Mouse (Mus musculus): ENCODE results near the gene Nrxn3. TPM values are rescaled to one million over a fixed set of nuclear protein-coding genes. Genes with fewer than 3 reads are reported as not detected.

Gene Nrxn3
- polyA plus RNA-seq, 1 experiment from 2014 or later: 5.2 TPM

DNA sequence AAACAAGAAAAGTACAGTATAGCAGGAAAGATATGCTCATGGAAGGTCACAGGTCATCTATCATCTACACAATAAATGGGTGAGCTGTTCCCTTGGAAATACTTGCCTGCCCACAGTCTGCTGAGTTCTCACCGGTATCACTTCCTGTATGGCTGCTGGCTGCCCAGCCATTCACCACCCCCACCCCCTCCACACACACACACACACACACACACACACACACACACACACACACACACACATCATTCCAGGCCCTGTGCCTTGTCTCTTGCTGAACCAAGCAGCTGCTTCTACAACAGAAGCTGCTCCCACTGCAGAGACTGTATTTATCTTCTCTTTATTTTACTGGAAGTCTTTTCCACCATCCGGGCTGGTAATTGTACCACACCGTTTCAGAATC, 1338.6 kb downstream of the Nrxn3 start:
- H3K27ac ChIP-seq (ENCODE audit: low read depth, low read length): no peak overlapping the region
- no peaks in the 10 kb centered on the region for H3K27me3 ChIP-seq (ENCODE audit: control insufficient read depth, insufficient read depth, low read length)
- no peak overlapping the region for H3K4me2 ChIP-seq (replicated peaks; ENCODE audit: low read depth, low read length)
- ATAC-seq (ENCODE audit: low FRiP score, low TSS enrichment): 0 out of 2 replicates have a peak, but pooled peaks have one; percentile 16
- H3K9me3 ChIP-seq (ENCODE audit: control insufficient read depth, low read length): no peaks in the 10 kb centered on the region
- H3K9ac ChIP-seq (ENCODE audit: low read depth, low read length): no peak overlapping the region
- no peaks in the 10 kb centered on the region for H3K36me3 ChIP-seq (ENCODE audit: control insufficient read depth, insufficient read depth, low read length)
- WGBS: 13% methylated on average over 3 of the region's 3 CpGs
- no peaks in the 10 kb centered on the region for H3K4me1 ChIP-seq (ENCODE audit: control insufficient read depth, insufficient read depth, low read length)
- no peak overlapping the region for H3K4me3 ChIP-seq (ENCODE audit: low read length)

- Histone ChIP-seq H3K27me3 (ENCODE audit: control insufficient read depth, insufficient read depth, low read length) (no peaks in the 10 kb centered on the region), H3K36me3 (ENCODE audit: control insufficient read depth, insufficient read depth, low read length) (no peaks in the 10 kb centered on the region), H3K9ac (ENCODE audit: low read depth, low read length) (no peak overlapping the region), H3K9me3 (ENCODE audit: control insufficient read depth, low read length) (no peaks in the 10 kb centered on the region), H3K4me3 (ENCODE audit: low read length) (no peak overlapping the region), H3K4me2 (replicated peaks; ENCODE audit: low read depth, low read length) (no peak overlapping the region), H3K4me1 (ENCODE audit: control insufficient read depth, insufficient read depth, low read length) (no peaks in the 10 kb centered on the region), H3K27ac (ENCODE audit: low read depth, low read length) (no peak overlapping the region)
- ATAC-seq (ENCODE audit: low FRiP score, low TSS enrichment): no peak
- WGBS: 77% methylated on average over 5 of the region's 5 CpGs
Measured at GRCm38 (mm10) chr12:90062219-90062618, 1339.5 kb downstream of the Nrxn3 start.

DNA sequence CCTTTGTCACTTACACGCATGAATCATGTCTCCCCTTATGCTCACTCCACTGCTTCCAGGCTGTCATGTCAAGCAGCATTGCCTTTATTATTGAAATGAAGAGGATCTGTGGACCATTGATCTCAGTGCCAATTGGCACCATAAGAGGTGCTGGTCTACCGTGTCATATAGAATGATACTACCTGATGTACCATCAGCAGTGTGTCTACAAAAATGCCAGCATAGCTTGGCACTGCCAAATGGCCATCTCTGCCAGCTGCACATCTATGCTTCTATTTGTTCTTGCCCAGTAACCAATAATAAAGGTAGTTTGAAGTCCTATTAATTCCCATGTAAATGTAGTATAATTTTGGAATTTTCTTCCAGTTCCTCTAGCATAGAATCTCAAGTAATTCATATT, 1340.8 kb downstream of the Nrxn3 start:
- H3K9ac ChIP-seq (ENCODE audit: low read depth, low read length): no peak overlapping the region
- WGBS: 97% methylated on average over 2 of the region's 2 CpGs
- no peaks in the 10 kb centered on the region for H3K27me3 ChIP-seq (ENCODE audit: control insufficient read depth, insufficient read depth, low read length)
- no peak overlapping the region for H3K4me2 ChIP-seq (replicated peaks; ENCODE audit: low read depth, low read length)
- H3K9me3 ChIP-seq (ENCODE audit: control insufficient read depth, low read length): no peaks in the 10 kb centered on the region
- no peak overlapping the region for H3K4me3 ChIP-seq (ENCODE audit: low read length)
- H3K4me1 ChIP-seq (ENCODE audit: control insufficient read depth, insufficient read depth, low read length): no peaks in the 10 kb centered on the region
- no peaks in the 10 kb centered on the region for H3K36me3 ChIP-seq (ENCODE audit: control insufficient read depth, insufficient read depth, low read length)
- no peak overlapping the region for H3K27ac ChIP-seq (ENCODE audit: low read depth, low read length)
- no peak for ATAC-seq (ENCODE audit: low FRiP score, low TSS enrichment)

DNA sequence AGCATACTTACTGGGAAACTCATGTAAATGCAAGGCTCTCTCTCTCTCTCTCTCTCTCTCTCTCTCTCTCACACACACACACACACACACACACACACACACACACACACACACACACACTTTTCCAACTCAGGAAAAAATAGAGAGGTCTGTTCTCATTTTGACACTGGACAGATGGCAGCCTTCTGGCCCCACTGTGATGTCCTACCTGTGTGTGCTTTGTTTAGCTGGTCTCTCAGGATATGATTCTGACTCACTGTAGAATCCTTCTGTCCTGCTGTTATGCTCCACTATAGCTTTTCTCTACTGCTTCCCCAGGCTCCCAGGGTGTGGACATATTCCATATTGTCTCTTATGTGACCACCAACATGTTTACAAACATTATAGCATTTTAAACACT, 1363.2 kb downstream of the Nrxn3 start:
- Histone ChIP-seq H3K9ac (ENCODE audit: low read depth, low read length) (no peak overlapping the region), H3K4me1 (ENCODE audit: control insufficient read depth, insufficient read depth, low read length) (no peaks in the 10 kb centered on the region), H3K27me3 (ENCODE audit: control insufficient read depth, insufficient read depth, low read length) (no peaks in the 10 kb centered on the region), H3K9me3 (ENCODE audit: control insufficient read depth, low read length) (no peaks in the 10 kb centered on the region), H3K36me3 (ENCODE audit: control insufficient read depth, insufficient read depth, low read length) (no peaks in the 10 kb centered on the region), H3K27ac (ENCODE audit: low read depth, low read length) (no peak overlapping the region), H3K4me3 (ENCODE audit: low read length) (no peak overlapping the region), H3K4me2 (replicated peaks; ENCODE audit: low read depth, low read length) (no peak overlapping the region)
- ATAC-seq (ENCODE audit: low FRiP score, low TSS enrichment): no peak

DNA sequence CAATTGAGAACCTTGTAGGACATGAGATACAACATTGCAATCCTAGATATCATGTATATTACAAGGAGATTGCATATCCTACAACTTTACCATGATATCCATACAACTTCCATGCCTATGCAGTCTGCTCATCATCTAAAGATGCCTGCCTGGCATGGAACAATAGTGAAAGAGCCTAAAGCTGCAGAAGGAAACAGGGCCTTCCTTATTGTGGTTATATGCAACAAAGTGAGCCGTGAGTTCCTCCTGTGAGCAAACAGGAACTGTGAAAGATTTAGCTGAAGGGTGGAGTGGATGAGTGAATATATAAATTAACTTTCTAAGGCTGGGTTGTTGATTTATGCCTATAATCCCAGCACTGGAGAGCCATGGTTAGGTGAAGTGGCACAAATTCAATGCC, 1373.1 kb downstream of the Nrxn3 start:
- Histone ChIP-seq H3K27ac (ENCODE audit: low read depth, low read length) (no peak overlapping the region), H3K9ac (ENCODE audit: low read depth, low read length) (no peak overlapping the region), H3K4me2 (replicated peaks; ENCODE audit: low read depth, low read length) (no peak overlapping the region), H3K4me1 (ENCODE audit: control insufficient read depth, insufficient read depth, low read length) (no peaks in the 10 kb centered on the region), H3K27me3 (ENCODE audit: control insufficient read depth, insufficient read depth, low read length) (no peaks in the 10 kb centered on the region), H3K9me3 (ENCODE audit: control insufficient read depth, low read length) (no peaks in the 10 kb centered on the region), H3K36me3 (ENCODE audit: control insufficient read depth, insufficient read depth, low read length) (no peaks in the 10 kb centered on the region), H3K4me3 (ENCODE audit: low read length) (no peak overlapping the region)
- WGBS: 60% methylated on average over 1 of the region's 1 CpGs
- no peak for ATAC-seq (ENCODE audit: low FRiP score, low TSS enrichment)

DNA sequence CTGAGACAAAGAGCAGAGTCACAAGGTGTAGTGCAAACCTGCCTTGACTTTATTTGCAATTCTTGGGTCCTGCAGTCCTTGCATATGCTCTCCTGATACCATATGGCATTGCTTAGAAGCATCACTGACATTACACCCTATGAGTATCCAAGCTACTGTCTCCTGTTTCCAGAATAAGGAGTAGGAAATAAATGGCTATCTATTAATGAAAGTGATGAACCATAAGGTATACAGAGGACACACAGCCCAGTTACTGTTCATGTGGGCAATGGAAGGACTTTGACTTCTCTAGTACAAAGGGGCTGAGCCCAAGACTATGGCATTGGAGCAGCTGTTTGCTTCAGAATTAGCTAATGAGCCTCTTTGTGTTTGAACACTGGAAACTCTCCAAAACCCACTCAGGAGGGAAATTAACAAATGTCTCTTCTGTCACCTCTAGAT, 1390.7 kb downstream of the Nrxn3 start:
- Histone ChIP-seq H3K4me3 (ENCODE audit: low read length) (no peak overlapping the region), H3K4me2 (replicated peaks; ENCODE audit: low read depth, low read length) (no peak overlapping the region), H3K9me3 (ENCODE audit: control insufficient read depth, low read length) (no peaks in the 10 kb centered on the region), H3K36me3 (ENCODE audit: control insufficient read depth, insufficient read depth, low read length) (no peaks in the 10 kb centered on the region), H3K27me3 (ENCODE audit: control insufficient read depth, insufficient read depth, low read length) (no peaks in the 10 kb centered on the region), H3K4me1 (ENCODE audit: control insufficient read depth, insufficient read depth, low read length) (no peaks in the 10 kb centered on the region), H3K27ac (ENCODE audit: low read depth, low read length) (no peak overlapping the region), H3K9ac (ENCODE audit: low read depth, low read length) (no peak overlapping the region)
- ATAC-seq (ENCODE audit: low FRiP score, low TSS enrichment): no peak

DNA sequence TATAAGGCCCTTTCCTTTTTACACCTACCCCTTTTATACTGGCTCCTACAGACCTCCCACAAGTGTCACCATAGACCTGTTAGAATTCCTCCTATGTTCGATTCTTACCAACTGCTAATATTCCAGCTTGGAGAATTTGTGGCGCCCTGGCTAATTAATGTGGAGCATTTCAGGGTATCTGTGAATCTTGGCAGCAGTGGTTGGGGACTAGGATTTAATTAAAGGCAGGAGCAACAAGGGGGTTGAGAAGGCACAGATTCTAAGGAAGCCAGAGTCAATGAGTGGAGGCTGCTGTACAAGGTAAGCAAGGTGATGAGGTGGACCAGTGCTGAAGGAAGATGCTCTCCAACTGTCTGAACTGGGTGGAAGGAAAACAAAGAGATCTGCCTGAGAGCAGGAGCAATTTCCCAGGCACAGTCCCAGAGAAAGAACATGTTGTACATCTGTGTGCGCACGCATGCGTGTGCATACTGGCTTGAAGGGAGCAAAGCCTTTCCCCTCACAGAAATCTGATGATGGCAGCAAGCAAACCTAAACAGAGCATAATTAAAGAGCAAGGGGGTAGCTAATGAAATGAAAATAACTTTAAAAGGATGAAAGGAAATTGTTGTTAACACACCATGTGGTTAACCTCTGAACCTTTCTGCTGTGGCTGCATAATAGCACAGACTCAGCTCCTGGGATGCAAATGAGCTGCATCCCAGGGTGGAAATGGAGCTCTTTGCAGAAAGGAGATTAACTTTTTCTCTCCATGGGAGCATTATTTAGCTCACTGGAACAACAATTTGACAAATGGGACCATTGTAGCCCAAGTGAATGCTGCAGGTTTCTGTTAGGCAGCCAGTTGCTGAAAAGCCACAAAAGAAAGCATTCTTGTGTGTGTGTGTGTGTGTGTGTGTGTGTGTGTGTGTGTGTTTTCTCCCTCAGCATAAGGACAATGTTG, 1409.5 kb downstream of the Nrxn3 start:
- no peaks in the 10 kb centered on the region for H3K9me3 ChIP-seq (ENCODE audit: control insufficient read depth, low read length)
- H3K27me3 ChIP-seq (ENCODE audit: control insufficient read depth, insufficient read depth, low read length): no peaks in the 10 kb centered on the region
- H3K9ac ChIP-seq (ENCODE audit: low read depth, low read length): no peak overlapping the region
- H3K4me3 ChIP-seq (ENCODE audit: low read length): no peak overlapping the region
- 73% methylated on average over 5 of the region's 5 CpGs for WGBS
- no peak overlapping the region for H3K27ac ChIP-seq (ENCODE audit: low read depth, low read length)
- ATAC-seq (ENCODE audit: low FRiP score, low TSS enrichment): peak; percentile 60; the same call in 1 of the 2 replicates
- no peaks in the 10 kb centered on the region for H3K4me1 ChIP-seq (ENCODE audit: control insufficient read depth, insufficient read depth, low read length)
- H3K4me2 ChIP-seq (replicated peaks; ENCODE audit: low read depth, low read length): no peak overlapping the region
- H3K36me3 ChIP-seq (ENCODE audit: control insufficient read depth, insufficient read depth, low read length): no peaks in the 10 kb centered on the region

DNA sequence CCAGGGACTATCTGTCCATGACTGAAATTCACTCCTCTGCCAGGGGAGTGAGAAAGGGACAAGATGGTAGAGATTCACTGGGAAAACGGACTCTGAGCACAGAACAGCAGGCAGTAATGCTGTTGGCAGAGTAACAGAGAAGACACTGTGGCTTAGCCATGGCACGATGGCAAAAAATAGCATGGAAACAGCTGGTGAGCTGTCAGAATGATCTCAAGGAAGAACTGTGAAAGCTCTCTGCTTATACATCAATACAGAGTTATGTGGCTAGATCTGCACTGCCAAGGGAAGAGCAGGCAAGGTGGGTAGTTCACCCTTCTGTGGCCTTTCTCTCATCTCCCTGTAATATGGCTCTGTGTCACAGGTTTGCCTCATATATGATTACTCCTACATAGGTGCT, 1419.3 kb downstream of the Nrxn3 start:
- H3K9me3 ChIP-seq (ENCODE audit: control insufficient read depth, low read length): no peaks in the 10 kb centered on the region
- H3K27ac ChIP-seq (ENCODE audit: low read depth, low read length): no peak overlapping the region
- ATAC-seq (ENCODE audit: low FRiP score, low TSS enrichment): no peak
- H3K36me3 ChIP-seq (ENCODE audit: control insufficient read depth, insufficient read depth, low read length): no peaks in the 10 kb centered on the region
- H3K4me1 ChIP-seq (ENCODE audit: control insufficient read depth, insufficient read depth, low read length): no peaks in the 10 kb centered on the region
- no peak overlapping the region for H3K4me3 ChIP-seq (ENCODE audit: low read length)
- H3K9ac ChIP-seq (ENCODE audit: low read depth, low read length): no peak overlapping the region
- H3K4me2 ChIP-seq (replicated peaks; ENCODE audit: low read depth, low read length): no peak overlapping the region
- 81% methylated on average over 2 of the region's 2 CpGs for WGBS
- H3K27me3 ChIP-seq (ENCODE audit: control insufficient read depth, insufficient read depth, low read length): no peaks in the 10 kb centered on the region

GRCm38 (mm10) chr12:90144247-90144646, 1421.6 kb downstream of the Nrxn3 start:
- Histone ChIP-seq H3K9me3 (ENCODE audit: control insufficient read depth, low read length) (no peaks in the 10 kb centered on the region), H3K4me2 (replicated peaks; ENCODE audit: low read depth, low read length) (no peak overlapping the region), H3K9ac (ENCODE audit: low read depth, low read length) (no peak overlapping the region), H3K27me3 (ENCODE audit: control insufficient read depth, insufficient read depth, low read length) (no peaks in the 10 kb centered on the region), H3K36me3 (ENCODE audit: control insufficient read depth, insufficient read depth, low read length) (no peaks in the 10 kb centered on the region), H3K4me1 (ENCODE audit: control insufficient read depth, insufficient read depth, low read length) (no peaks in the 10 kb centered on the region), H3K4me3 (ENCODE audit: low read length) (no peak overlapping the region), H3K27ac (ENCODE audit: low read depth, low read length) (no peak overlapping the region)
- WGBS: 74% methylated on average over 3 of the region's 3 CpGs
- ATAC-seq (ENCODE audit: low FRiP score, low TSS enrichment): no peak

Data from kidney, embryonic 14.5 days (tissue).